Mouse (Mus musculus) cerebellum, postnatal 14 days (tissue): ENCODE data around the gene Mob1a.
"Not testable (repeated sequence)": the region's sequence is repeated elsewhere in the genome, so short reads cannot be mapped to it uniquely, and the experiment has no call there.

Experiments
- DNase-seq, 2 experiments: peaks; one replicate each; pipeline ENCODE4 v3.0.0; 2021; ENCODE audit warnings: mixed read lengths in 2 of 2

Gene Mob1a

DNA sequence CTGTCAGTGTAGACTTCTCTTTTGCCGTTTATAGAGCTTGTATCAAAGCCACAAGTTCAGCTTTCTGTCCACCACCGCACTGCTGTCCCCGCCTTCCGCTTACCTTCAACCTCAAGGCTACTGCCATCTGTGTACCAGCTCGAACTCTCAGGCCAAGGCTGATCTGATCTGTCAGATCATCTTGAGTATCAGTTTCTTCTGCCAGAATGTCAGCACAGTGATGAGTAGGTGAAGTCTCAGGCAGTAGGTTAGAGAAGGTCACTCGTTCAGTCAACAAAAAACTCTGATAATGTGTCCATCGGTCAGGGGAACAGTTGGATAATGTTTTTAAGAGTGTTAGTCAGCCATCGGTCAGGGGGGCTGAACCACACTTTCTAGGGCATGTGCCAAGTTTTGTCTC is 19.5 kb downstream of the Mob1a start:
- DNase-seq, result not testable (repeated sequence)

DNA sequence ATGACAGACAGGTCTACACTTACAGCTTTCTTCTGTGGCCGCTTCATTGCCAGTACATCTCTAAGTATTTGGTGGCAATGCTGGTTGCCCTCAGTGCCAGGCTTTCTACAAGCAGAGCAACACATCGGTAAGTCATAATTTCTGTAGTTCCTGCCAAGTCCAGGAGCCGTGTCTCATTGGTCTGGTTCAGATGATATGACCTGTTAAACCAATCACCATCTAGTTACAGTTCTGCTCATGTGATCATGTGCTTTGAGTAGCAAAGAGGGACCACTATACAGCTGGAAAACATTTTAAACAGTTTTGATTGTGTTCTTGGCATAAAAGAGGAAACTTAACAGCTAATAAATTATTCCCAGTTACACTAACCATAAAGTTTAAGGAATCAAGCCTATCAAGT is 22.1 kb downstream of the Mob1a start:
- DNase-seq, result no peak

DNA sequence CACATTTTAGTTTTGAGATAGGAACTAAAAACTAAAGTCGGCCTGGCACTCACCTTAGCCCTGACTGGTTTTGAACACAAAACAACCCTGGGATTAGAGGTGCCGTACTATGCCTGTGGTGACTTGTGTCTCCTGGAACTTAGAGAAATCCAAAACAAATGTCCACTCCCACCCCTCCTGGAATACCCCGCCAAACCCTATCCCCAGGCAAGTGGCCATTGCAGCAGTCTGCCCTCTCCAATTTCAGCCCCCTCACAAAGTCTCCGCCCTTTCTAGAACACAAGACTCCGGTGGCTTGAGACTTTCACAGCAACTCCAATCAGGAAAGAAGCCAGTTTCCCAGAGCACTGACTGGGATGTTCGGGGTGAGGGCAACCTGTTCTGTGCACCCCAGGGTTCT is 23.1 kb downstream of the Mob1a start, which contains the start of gene Bola3:
Gene Bola3, plus strand, starts transcription at position 275 of the 400 bp plus-strand sequence.
- no peak for DNase-seq

DNA sequence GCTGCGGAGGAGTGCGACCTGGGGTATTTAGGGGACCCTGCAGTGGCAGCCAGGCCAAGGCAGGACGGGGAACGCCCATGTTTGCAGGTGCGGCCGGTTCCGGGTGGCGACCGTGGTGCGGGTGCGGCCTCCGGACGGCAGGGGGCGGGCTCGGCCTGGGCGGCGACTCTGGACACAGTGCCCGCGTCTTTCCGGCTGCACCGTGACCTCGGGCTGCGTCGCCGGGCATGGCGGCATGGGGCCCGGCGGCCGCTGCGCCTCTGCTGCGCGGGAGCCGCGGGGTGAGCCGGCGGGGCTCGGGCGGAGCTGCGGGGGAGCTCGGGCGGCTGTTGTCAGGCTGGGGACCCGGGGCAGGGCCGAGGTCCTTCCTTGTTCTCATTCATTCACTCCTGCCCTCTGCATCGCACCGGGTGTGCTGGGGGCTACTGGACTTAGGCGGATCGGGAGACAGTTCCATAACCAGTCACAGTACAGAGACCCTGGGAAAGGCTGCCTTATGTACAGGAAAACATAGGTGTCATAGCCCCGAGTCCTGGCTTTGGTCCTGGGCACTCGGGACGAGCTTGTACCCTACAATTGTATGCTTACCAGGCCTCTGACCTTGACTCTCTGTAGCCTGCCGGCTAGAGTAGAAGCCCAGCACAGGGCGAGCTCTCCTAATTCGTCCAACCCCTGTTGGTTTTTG is 23.6 kb downstream of the Mob1a start:
- peak; percentile 97 for DNase-seq

DNA sequence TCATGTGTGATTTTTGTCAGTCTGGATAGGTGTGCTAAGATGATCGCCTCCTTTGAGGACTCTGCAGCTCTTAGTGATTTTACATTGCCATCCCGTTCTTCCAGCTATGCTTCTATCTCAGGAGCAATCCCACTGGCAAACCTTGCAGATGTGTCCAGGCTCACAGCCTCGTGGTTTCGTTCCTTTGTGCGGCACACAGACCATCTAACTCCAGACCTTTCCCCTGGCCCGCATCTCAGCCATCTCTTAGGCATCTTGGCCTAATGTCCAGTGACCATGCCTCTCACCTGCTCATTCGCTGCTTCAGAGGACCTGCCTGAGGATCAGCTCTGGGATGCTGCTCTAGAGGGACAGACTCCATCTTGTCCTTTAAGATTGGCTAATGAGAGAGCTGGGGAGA is 24.4 kb downstream of the Mob1a start:
- DNase-seq, result no peak

DNA sequence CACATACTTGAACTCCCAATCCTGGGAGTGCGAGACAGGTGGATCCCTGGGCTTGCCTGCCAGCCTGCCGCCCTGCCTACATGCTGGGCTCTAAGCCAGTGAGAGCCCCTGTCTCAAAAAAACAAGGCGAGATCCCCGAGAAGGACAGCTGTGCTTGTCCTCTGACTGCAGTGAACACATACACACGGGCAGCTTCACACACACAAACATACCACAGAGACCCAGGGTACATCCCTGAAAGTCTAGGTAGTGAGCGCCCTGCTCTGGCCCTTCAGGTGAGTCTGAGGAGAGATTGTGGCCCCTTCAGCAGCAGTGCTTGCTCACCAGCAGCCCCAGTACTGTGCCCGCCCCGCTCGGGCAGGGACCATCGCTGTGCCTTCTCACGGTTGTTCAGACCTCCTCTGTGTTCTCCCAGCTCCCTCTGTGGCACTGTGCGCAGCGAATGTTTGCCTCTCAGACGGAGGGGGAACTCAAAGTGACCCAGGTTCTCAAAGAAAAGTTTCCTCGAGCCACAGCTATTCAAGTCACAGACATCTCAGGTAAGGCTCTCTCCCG is 25.1 kb downstream of the Mob1a start:
- DNase-seq, result no peak

DNA sequence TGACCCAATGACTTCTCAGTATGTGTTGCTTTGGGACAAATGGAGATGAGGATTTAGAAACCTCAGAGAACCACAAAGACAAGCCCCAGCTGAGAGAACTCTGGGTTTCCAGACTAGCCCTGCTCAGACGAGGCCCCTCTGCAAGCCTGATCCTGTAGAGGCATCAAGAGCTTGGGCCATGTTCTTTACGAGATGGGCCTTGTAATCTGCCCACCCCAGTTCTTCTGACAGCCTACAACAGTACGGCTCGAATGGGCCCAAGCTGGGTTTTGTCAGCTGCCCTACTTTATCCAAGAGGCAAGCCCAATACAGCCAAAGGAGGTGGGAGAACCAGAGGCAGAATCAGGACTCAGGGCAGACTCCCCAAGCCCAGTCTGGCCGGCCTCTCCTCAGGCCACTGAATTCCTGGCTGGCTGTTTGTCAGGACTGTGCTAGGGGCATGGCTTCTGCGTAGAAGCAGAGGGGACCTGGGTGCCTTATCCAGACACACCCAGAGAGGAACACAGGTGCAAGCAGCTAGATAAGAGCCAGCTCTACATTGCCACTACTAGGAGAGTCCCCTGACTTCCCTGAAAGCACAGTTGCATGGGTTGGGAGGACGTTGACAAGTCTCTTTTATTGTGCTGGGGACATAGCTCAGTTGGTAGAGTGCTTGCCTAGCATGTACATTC is 25.8 kb downstream of the Mob1a start:
- DNase-seq, result no peak

DNA sequence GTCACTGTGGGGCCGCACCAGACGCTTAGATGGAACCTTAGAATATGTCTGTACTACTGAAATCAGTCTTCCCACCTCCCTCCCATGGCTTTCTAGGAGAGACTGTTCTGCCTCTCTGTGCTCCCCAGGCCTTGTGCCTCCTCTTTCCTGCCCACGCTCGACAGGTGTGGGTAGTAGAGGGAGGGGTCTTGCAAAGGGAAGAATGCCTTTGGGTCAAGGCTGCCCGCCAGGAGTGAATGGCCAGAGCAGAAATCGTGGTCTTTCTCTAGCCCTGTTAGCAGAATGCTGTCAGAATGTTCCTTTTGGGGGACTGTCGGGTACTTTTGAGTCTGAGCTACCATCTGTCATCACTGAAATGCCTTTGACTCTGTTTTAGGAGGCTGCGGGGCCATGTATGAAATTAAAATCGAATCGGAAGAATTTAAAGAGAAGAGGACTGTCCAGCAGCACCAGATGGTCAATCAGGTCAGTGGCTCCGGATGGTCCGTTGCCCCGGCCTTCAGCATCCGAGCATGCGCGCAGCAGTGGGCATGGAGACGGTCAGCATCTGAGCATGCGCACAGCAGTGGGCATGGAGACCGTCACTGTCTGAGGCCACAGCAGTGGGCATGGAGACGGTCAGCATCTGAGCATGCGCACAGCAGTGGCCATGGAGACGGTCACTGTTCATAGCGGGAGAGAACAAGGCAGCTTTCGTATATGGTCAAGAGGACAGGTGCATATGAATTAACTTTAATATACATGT is 27.0 kb downstream of the Mob1a start:
- DNase-seq, result peak; percentile 81 to 85

DNA sequence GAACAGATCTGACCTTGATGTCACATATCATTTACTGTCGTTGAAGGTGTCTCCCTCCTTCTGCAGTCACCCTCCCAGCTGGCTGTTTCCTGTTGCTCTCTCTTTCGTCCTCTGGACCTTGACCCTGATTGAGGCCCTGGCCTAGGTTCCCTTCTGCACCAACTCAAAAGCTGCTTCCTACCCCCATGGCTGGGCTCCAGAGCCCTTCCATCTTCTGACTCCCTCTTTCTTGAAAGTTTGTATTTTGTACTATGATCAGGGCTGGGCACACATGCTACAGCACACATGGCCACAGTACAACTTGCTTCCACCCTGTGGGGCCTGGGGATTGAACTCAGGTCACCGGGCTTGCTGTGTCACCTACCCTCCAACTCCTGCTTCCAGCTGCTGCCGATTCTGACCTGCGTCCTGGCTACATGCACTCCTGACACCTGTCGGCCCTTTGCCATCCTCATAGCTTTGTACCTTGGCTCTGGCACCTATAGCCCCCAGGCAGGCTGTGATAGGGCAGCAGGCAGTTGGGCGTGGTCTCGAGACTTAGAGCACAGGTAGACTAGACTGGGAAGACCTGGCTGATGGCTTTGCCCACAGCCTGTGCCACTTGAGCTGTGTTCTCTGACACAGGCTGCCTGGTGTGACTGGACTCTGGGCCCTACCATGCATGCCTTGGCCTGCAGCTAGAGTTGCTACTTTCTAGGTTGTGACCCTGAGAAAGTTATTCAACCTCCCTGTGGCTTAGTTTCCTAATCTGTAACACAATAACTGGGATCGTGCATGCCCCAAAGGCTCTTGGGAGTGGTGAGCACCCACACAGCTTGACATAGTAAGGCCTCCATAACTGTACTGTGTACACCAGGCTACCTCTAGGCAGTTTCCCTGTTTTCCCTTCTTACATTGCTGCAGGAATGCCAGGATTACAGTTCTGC is 29.3 kb downstream of the Mob1a start:
- no peak for DNase-seq

DNA sequence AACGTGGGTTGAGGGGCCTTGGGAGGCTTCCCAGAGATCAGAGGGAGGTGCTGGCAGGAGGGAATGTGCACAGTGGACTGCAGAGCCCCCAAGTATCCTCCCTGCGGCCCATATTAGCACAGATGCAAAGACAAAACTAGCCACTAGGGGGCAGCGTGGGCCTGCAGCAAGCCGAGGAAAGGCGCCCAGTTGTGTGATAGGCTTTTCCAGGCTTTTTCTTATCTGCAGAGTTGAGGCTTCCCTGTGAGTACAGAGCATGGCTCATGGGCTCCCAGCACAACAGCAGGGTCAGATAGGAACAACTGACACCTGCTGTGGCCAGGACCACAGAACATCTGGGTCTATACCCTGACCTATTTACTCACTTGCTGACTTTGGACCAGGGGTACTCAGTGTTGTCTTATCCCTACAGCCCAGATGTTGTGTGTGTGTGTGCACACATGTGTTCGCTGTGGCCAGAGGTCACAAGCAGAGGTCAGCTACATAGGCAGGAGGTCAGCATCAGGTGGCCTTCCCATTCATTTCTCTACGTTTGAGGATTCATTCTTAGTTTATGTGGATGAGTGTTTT is 30.8 kb downstream of the Mob1a start:
- peak; percentile 95 to 96 for DNase-seq

DNA sequence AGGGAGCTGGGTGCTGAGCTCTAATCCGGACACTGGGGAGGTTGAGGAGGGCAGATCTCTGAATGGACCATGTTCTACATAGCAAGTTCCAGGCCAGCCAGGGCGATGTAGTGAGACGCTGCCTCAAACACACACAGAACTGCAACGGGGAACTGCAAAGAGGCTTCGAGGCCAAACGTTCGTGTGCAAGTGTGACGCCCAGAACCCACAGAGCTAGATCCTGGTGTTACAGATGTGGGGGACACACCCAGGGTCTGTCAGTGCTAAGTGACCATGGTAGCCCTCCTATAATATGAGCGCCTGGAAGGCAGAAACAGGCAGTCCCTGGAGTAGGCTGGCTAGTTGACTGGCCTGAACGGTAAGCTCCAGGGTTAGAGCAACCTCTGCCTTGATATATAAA is 31.6 kb downstream of the Mob1a start:
- DNase-seq, result no peak

DNA sequence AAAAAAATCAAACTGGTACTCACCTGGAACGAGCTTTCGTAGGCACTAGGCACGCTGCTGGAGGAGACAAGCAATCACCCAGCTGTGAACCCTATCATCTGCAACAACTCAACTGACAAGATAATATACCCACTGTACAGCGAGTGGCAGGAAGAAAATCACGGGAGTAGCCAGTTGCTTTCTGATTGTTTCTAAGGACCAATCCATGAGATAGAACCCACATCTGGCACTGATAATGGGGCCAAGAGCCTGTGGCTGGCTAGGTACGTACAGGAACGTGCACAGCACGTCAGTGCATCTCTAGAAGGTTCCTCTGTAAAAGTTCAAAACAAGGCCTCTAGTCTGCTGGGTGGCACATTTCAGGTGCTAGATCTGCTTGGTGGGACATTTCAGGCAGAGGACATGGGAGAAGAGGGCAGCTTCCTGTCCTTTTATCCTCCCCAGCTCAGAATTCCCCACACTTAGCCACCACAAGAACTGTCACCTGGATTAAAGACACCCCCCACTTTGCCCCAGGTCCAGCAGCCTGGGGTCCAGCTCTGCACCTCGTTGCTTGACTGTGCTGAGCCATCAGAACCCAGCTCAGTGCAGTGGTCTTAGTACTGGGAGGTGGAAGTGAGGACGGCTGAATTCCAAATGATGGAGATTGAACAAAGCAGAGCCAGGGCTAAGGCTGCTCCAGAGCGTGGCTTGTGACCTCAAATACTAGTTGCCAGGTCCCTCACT is 35.9 kb downstream of the Mob1a start:
- peak in 1 of 2 experiments; percentile 51 for DNase-seq

DNA sequence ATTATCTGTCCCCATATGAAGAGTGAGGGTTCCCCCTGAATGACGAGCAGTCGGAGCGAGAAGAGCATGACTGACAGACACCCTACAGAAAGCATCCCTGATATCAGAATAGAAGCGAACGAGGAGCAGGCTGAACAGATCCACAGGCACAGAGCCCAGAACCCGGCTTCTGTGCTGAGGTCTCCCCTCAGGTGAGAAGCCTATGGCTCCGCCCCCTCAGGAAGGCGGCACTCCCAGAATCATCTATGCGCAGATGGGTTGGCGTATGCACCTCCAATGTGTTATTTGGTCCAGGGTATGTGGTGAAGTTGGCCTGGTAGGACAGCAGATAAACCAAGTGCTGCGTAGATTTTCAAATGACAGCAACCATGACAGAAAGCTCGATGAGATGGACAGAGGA is 37.3 kb downstream of the Mob1a start:
- DNase-seq, result peak; percentile 48 to 50

DNA sequence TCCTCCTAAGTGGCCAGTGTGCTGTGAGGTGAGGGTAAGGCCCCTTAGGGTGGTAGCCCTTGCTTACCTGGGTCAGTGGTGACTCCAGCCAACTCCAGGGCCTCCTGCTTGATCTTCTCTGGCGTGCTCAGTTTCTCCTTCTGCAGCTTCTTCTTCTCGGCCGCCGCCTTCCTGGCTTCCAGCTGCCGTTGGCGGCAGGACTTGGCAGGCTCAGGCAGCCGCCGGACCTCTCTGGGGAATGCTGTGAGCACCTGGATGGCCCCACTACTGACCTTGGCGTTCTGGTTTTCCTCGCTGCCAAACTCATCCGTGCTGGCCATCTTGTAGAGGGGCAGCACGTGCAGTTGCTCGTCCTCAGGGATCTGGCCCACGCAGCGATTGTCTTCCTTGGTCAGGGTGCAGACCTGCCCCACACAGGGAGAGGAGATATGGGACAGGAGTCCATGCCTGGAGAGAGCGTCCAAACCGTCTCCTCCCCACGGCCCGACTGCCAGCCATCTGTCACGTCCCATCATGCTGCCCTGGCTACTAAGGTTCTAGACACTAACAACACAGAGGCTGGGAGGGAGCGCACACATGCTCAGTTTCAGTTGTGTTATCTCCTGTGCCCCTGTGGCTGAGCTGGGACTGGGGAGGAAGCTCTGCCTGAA is 44.6 kb downstream of the Mob1a start:
- peak; percentile 49 to 68 for DNase-seq

DNA sequence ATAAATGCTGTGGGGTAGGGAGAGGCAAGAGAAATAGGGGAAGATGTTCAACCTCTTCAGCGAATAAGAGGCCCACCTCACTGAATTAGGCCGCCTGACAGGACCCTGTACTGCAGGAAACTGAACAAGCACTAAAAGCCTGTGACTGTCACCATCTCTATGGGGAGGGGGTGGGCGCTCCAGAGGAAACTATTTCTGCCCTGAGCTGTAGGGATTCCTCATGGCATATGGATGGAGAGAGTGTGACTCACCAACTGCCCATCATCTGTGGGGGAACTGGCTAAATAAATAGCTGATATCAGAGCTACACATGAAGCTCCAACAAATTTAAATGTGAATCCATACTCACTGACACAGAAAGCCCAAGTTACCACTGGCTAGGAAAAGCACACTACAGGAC is 45.5 kb downstream of the Mob1a start:
- DNase-seq, result no peak

DNA sequence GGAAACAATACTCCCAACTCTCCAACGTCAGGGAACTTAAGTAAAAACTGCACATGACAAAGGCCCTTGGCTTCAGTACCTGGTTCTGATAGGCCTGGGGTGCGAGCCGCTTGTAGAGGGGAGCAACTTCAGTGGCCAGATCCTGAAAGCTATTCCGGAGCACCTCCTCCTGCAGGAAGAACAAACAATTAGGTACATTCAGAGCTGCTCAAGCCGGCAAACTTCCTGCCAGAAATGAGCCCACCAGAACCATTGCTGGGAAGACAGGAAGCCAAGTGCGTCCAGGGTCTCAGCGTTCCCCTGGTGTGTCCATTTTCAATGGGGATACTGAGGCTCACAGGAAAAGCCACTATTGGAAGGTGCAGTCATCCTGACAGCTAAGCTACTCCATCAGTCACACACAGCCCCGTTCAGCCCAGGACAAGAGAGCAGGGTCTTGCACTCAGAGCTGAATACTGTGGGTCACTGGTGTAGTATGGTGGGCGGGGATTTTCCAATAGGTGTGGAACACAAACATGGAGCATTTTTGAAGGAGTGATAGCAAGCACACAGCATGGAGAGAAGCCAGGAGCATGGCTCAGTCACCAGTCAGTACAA is 48.0 kb downstream of the Mob1a start:
- DNase-seq, result no peak

DNA sequence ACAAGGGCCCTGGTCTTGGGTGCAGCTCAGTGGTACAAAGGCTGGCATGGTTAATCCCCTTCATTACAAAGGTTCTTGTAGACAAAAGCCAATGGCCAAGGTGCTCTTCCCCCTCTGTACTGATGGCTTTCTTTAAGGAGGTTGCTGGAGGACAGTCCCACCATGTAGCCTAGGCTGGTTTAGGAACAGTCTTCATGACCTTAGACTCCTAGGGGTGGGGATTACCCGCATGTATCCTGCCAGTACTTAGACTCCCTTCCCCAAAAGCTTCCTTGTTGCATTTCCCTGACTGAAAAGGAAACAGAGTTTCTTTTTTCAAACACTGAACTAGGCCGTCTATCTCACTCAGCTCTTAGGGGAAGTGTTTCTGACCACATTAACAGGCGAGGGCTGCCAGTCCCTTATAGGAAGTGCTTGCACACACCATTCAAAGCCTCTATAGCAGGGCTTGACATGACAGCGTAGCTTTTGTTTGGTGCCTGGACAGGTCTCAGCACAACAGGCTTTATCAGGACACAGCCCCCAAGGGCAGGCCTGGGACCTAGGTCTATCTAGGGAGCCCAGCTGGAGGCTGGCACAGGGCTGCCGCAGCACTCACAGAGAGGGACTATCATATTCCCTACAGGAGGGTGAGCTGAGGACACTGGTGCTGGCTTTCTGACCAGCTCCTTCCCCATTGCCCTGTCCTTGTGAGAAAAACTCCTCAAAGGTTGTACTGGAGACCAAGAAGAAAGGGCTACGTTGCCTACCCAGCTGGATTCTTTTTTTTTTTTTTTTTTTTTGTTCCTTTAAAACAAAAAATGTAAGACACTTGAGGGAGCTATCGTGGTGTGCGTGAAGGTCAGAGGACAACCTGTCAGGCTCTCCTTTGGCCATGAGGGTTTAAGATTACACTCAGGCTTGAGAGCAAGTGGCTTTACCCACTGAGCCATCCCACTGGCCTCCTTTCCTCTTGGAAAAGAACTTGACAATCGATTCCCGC is 56.0 kb downstream of the Mob1a start:
- no peak for DNase-seq

DNA sequence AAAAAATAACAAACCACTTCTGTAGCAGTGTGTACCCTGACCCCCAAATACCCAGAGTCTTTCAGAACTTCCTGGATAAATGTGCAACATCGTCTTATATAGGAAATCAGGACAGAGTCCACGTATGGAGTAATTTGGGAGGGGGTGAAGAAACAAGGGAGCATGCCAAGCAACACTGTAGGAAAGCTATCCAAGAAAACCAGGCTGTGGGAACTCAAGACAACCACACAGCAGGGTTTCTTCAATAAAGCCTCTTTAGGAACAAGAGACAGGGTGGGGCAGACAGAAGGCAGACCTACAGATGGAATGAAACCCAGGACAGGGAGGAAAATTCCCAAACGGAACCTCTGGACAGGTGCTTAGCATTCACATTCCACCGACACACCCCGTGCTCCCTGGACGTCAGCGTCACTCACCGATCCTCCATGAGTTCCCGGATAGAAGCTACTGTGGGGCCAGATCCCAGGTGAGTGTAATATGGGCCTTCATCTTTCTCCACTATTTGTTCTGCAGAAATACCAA is 59.8 kb downstream of the Mob1a start:
- DNase-seq, result no peak
